Mouse (Mus musculus): ENCODE measurements around the gene Ppdpf. TPM values are rescaled to one million over a fixed set of nuclear protein-coding genes. Genes with fewer than 3 reads are reported as not detected.
A peak's percentile ranks its signal among the peaks of the same experiment; 100 is the strongest.

Gene Ppdpf
- total RNA-seq, 2 experiments from 2014 or later = 55.7 to 87.9 TPM

- peak; percentile 56 for ATAC-seq (ENCODE audit: poor library complexity, severe bottlenecking)
These were observed 26.0 kb downstream of the Ppdpf start, which contains the start of gene Srms for GRCm38 (mm10) chr2:181213021-181213445. Gene Srms, minus strand, starts transcription at chr2:181213185.

GRCm38 (mm10) chr2:181216037-181216436 lies 29.0 kb downstream of the Ppdpf start:
- no peak for ATAC-seq (ENCODE audit: poor library complexity, severe bottlenecking)

DNA sequence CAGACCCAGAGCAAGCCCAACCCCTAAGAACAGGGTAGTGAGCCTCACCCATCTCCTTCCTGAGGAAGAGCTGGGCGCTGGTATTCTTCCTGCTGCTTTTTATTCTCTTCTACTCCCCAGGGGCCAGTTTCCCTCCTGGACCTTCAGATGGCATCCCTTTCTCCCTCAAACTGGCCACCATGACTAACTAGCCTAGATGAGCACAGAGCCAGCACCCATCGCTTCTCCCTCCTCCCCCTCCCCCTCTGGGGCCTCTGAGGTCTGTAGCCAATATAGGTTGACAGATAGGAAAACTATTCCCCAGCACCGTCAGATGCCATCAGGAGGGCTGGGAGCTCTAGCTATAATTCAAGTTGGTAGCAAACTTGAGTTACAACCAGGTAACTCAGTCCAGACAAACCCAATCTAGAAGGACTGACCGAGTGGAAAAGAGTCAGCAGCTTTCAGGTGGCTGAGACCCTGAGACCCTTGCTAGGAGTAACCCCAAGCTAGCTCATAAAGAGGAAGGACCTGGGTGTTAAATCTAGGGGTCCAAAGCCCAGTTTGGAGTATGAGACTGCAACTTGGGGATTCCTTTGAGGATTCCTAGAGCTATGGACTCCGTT lies 31.9 kb downstream of the Ppdpf start:
- ATAC-seq (ENCODE audit: poor library complexity, severe bottlenecking) = no peak

DNA sequence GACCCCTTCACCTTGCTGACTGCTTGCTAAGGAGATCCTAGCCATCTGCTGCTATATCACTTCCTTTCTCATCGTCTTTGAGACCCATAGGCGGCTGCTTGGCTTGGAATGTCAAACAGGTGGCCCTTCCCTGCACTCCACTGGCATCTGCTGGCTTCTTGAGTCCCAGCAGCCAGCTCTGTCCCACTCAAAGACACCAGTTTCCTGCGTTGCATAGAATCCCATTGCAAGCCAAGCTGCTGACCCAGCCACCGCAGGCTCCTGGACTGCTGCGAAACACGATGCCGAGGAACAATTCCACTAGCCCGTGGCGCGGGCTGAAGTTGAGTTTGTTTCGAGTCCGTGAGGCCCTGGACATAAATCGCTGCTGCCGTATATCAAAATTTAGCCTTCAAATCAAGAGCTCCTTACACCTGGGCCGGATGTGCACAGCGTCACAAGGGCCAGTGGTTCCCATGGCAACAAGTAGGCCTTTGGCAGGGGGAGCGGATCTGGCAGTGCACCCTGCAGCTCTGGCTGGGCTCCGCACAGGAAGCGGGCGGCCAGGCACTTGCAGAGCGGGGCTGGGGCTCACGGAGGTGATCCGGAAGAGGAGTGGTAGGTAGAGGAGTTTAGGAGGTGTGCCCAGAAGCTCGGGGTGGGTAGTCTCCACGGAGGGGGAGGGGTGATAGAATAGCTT lies 32.6 kb downstream of the Ppdpf start, which contains the start of gene Fndc11:
TSS of gene Fndc11 (plus strand) at position 476 of the 679 bp plus-strand sequence.
- ATAC-seq (ENCODE audit: poor library complexity, severe bottlenecking) = peak; percentile 96

- ATAC-seq (ENCODE audit: poor library complexity, severe bottlenecking) = no peak
These were observed 33.3 kb downstream of the Ppdpf start for GRCm38 (mm10) chr2:181220361-181220760.

GRCm38 (mm10) chr2:181224994-181225393 lies 37.9 kb downstream of the Ppdpf start:
- ATAC-seq (ENCODE audit: poor library complexity, severe bottlenecking) = no peak

DNA sequence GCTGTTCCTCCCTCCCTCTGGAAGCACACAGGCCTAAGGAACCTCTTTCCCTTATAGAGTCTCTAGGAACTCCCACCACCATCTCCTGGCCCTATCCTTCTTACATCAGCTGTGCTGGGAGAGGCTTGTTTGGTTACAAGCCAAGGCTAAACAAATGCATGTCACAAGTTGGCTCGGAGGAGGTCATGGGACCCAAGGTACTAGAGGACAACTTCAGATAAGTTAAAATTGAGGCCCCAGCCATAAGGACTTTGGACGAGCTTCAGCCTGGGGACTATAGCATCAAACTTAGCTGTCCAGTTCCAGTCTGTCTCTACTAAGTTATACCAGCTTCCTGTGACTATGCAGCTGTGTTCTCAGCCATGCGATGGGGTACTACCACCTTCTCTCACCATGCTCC lies 40.1 kb downstream of the Ppdpf start:
- no peak for ATAC-seq (ENCODE audit: poor library complexity, severe bottlenecking)

GRCm38 (mm10) chr2:181228335-181228734 lies 41.3 kb downstream of the Ppdpf start:
- no peak for ATAC-seq (ENCODE audit: poor library complexity, severe bottlenecking)

DNA sequence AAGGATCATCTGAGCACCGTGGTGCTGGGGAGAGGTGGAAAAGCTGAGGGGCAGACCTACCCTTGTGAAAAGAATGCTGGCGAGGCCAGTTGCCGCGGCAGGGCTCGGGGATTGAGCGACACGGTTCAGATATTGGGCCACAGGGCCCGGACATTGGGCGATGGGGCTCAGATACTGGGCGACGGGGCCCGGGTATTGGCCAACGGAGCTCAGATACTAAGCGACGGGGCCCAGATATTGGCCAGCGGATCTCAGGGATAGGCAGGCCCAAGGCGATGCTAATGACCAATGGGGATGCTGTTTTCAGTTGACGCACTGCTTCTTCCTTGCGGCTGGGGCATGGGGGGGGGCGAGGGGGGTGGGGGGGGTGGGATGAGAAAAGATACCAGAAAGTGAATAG lies 44.1 kb downstream of the Ppdpf start:
- ATAC-seq (ENCODE audit: poor library complexity, severe bottlenecking) = no peak

- ATAC-seq (ENCODE audit: poor library complexity, severe bottlenecking) = no peak
These were observed 46.4 kb downstream of the Ppdpf start for GRCm38 (mm10) chr2:181233443-181233842.

DNA sequence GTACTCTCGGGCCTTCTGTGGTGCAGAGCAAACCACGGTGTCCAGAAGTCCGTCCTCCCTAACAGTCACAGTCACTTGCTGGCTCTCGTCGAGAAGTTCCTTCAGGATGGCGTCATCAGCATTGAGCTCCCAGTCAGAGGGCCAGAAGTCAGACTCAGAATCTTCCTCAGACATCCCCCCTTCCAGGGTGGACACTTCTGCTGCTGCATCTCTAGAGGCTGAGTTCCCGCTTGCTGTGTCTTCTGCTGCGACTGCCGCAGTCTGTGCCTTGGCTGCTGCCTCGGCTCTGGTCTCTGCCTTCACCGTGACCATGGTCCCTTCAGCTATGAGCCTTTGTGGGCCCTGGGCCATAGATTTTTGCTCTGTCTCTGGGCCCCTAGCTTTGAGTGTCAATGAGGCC lies 47.6 kb downstream of the Ppdpf start:
- ATAC-seq (ENCODE audit: poor library complexity, severe bottlenecking) = no peak

- ATAC-seq (ENCODE audit: poor library complexity, severe bottlenecking) = no peak
These were observed 48.9 kb downstream of the Ppdpf start for GRCm38 (mm10) chr2:181235681-181236566.

GRCm38 (mm10) chr2:181237251-181238014 lies 50.4 kb downstream of the Ppdpf start:
- ATAC-seq (ENCODE audit: poor library complexity, severe bottlenecking) = no peak

GRCm38 (mm10) chr2:181238091-181238610 lies 51.1 kb downstream of the Ppdpf start:
- ATAC-seq (ENCODE audit: poor library complexity, severe bottlenecking) = no peak

Other genes starting within 250 kb of the Ppdpf start
- not detected in 2 replicates for gene Nkain4, start 232.5 kb upstream of the Ppdpf start, total RNA-seq (2015)
- not detected in 2 replicates for gene Nkain4, start 232.5 kb upstream of the Ppdpf start, total RNA-seq (2017)
- 16.5 and 18.7 TPM in 2 replicates for gene Arfgap1, start 220.0 kb upstream of the Ppdpf start, total RNA-seq (2015)
- gene Arfgap1, start 220.0 kb upstream of the Ppdpf start, total RNA-seq (2017) = 34.8 and 35.0 TPM in 2 replicates
- 0.11 and 0.23 TPM in 2 replicates for gene Col20a1, start 200.7 kb upstream of the Ppdpf start, total RNA-seq (2015)
- gene Col20a1, start 200.7 kb upstream of the Ppdpf start, total RNA-seq (2017) = 0.18 and 0.28 TPM in 2 replicates
- not detected in 2 replicates for gene Chrna4, start 143.7 kb upstream of the Ppdpf start, total RNA-seq (2015)
- not detected in 2 replicates for gene Chrna4, start 143.7 kb upstream of the Ppdpf start, total RNA-seq (2017)
- not detected in 2 replicates for gene Kcnq2, start 51.9 kb upstream of the Ppdpf start, total RNA-seq (2015)
- not detected in 2 replicates for gene Kcnq2, start 51.9 kb upstream of the Ppdpf start, total RNA-seq (2017)
- gene Eef1a2, start 30.2 kb upstream of the Ppdpf start, total RNA-seq (2015) = not detected in 2 replicates
- not detected in 2 replicates for gene Eef1a2, start 30.2 kb upstream of the Ppdpf start, total RNA-seq (2017)
- gene Ptk6, start 15.5 kb downstream of the Ppdpf start, total RNA-seq (2015) = not detected in 2 replicates
- gene Ptk6, start 15.5 kb downstream of the Ppdpf start, total RNA-seq (2017) = not detected in 2 replicates
- gene Srms, start 25.9 kb downstream of the Ppdpf start, total RNA-seq (2015) = not detected in 2 replicates
- not detected in 2 replicates for gene Srms, start 25.9 kb downstream of the Ppdpf start, total RNA-seq (2017)
- gene Fndc11, start 32.8 kb downstream of the Ppdpf start, total RNA-seq (2015) = not detected in 2 replicates
- gene Fndc11, start 32.8 kb downstream of the Ppdpf start, total RNA-seq (2017) = not detected in 2 replicates
- 13.5 and 14.2 TPM in 2 replicates for gene Helz2, start 54.8 kb downstream of the Ppdpf start, total RNA-seq (2015)
- 11.0 and 14.6 TPM in 2 replicates for gene Helz2, start 54.8 kb downstream of the Ppdpf start, total RNA-seq (2017)
- 12.5 and 16.6 TPM in 2 replicates for gene Gmeb2, start 100.8 kb downstream of the Ppdpf start, total RNA-seq (2015)
- gene Gmeb2, start 100.8 kb downstream of the Ppdpf start, total RNA-seq (2017) = 13.4 and 23.9 TPM in 2 replicates
- not detected in 2 replicates for gene Stmn3, start 127.3 kb downstream of the Ppdpf start, total RNA-seq (2015)
- not detected in 2 replicates for gene Stmn3, start 127.3 kb downstream of the Ppdpf start, total RNA-seq (2017)
- gene Rtel1, start 132.5 kb downstream of the Ppdpf start, total RNA-seq (2015) = 26.8 and 34.1 TPM in 2 replicates
- 21.6 and 25.8 TPM in 2 replicates for gene Rtel1, start 132.5 kb downstream of the Ppdpf start, total RNA-seq (2017)
- 4.9 and 7.9 TPM in 2 replicates for gene Zgpat, start 177.7 kb downstream of the Ppdpf start, total RNA-seq (2015)
- gene Zgpat, start 177.7 kb downstream of the Ppdpf start, total RNA-seq (2017) = 28.0 and 29.5 TPM in 2 replicates
- 22.8 and 29.9 TPM in 2 replicates for gene Arfrp1, start 178.2 kb downstream of the Ppdpf start, total RNA-seq (2015)
- 37.2 and 43.3 TPM in 2 replicates for gene Arfrp1, start 178.2 kb downstream of the Ppdpf start, total RNA-seq (2017)
- gene Lime1, start 192.8 kb downstream of the Ppdpf start, total RNA-seq (2015) = 21.5 and 25.4 TPM in 2 replicates
- 20.4 and 28.9 TPM in 2 replicates for gene Lime1, start 192.8 kb downstream of the Ppdpf start, total RNA-seq (2017)